Mouse (Mus musculus): ENCODE data around the gene BC004004. TPM values are rescaled to one million over a fixed set of nuclear protein-coding genes. Genes with fewer than 3 reads are reported as not detected.

BC004004 gene
- total and polyA plus RNA-seq, 3 experiments = 81.8 to 86.3 TPM; not detected in 1

- TF ChIP-seq MXI1 (IDR thresholded peaks at IDR 0.05; ENCODE audit: low read depth, low read length) = no peak
- Histone ChIP-seq H3K9ac (ENCODE audit: control insufficient read depth, low read depth, low read length, poor library complexity, severe bottlenecking) (no peak overlapping the region), H3K4me3 (ENCODE audit: control insufficient read depth in 1 of 2, insufficient read depth in 1 of 2, low read depth in 2 of 2, low read length in 2 of 2) (no peak overlapping the region), H3K27me3 (ENCODE audit: control insufficient read depth in 1 of 2, insufficient read depth in 2 of 2, low read length in 2 of 2) (no peaks in the 10 kb centered on the region), H3K79me2 (ENCODE audit: control insufficient read depth, insufficient read depth, low read length, poor library complexity) (peaks cover 19% of the 10 kb centered on the region), H3K27ac (ENCODE audit: control insufficient read depth, low read depth, low read length) (no peak overlapping the region), H3K9me3 (replicated peaks; ENCODE audit: insufficient read depth, low read length) (no peaks in the 10 kb centered on the region), H3K36me3 (ENCODE audit: control insufficient read depth in 1 of 2, insufficient read depth in 2 of 2, low read length in 2 of 2) (peaks cover 0 to 9% of the 10 kb centered on the region in 2 experiments; a peak in 2 of 4 replicates), H3K4me1 (ENCODE audit: control insufficient read depth in 1 of 2, insufficient read depth in 2 of 2, low read length in 2 of 2) (peaks cover 2 to 22% of the 10 kb centered on the region in 2 experiments; a peak in 3 of 4 replicates)
- DNase-seq (ENCODE audit: low read depth, low spot score) = no peak
Measured at GRCm38 (mm10) chr17:29345272-29345671, 76.7 kb downstream of the BC004004 start.

- DNase-seq (ENCODE audit: low read depth, low spot score) = peak; percentile 14
- H3K36me3 ChIP-seq (ENCODE audit: control insufficient read depth in 1 of 2, insufficient read depth in 2 of 2, low read length in 2 of 2) = peaks cover 0 to 9% of the 10 kb centered on the region in 2 experiments; a peak in 2 of 4 replicates
- H3K27ac ChIP-seq (ENCODE audit: control insufficient read depth, low read depth, low read length) = no peak overlapping the region
- H3K9ac ChIP-seq (ENCODE audit: control insufficient read depth, low read depth, low read length, poor library complexity, severe bottlenecking) = peak overlapping the region; percentile 92
- TF ChIP-seq RCOR1 (IDR thresholded peaks at IDR 0.05; ENCODE audit: low read depth, low read length) = 0 out of 2 replicates have a peak, but pooled peaks have one; percentile 7
- TF ChIP-seq MAX (IDR thresholded peaks at IDR 0.05; ENCODE audit: low read length) = no peak
- peak overlapping the region; percentile 85 for H3K4me3 ChIP-seq (ENCODE audit: control insufficient read depth in 1 of 2, insufficient read depth in 1 of 2, low read depth in 2 of 2, low read length in 2 of 2)
- no peaks in the 10 kb centered on the region for H3K27me3 ChIP-seq (ENCODE audit: control insufficient read depth in 1 of 2, insufficient read depth in 2 of 2, low read length in 2 of 2)
- H3K9me3 ChIP-seq (replicated peaks; ENCODE audit: insufficient read depth, low read length) = no peaks in the 10 kb centered on the region
- peaks cover 19% of the 10 kb centered on the region for H3K79me2 ChIP-seq (ENCODE audit: control insufficient read depth, insufficient read depth, low read length, poor library complexity)
- H3K4me1 ChIP-seq (ENCODE audit: control insufficient read depth in 1 of 2, insufficient read depth in 2 of 2, low read length in 2 of 2) = peaks cover 2 to 22% of the 10 kb centered on the region in 2 experiments; a peak in 3 of 4 replicates
Measured at GRCm38 (mm10) chr17:29346496-29347125, 78.0 kb downstream of the BC004004 start.

- H3K4me3 ChIP-seq (ENCODE audit: control insufficient read depth in 1 of 2, insufficient read depth in 1 of 2, low read depth in 2 of 2, low read length in 2 of 2) = peak overlapping the region; percentile 85
- TF ChIP-seq RAD21 (IDR thresholded peaks at IDR 0.05; ENCODE audit: low read depth, low read length) (no peak), CTCF (IDR thresholded peaks at IDR 0.05 in 2 of 3, conservative IDR thresholded peaks at IDR 0.05 in 1 of 3; ENCODE audit: control insufficient read depth in 1 of 3, insufficient read depth in 1 of 3, low read depth in 2 of 3, low read length in 3 of 3, poor library complexity in 1 of 3, severe bottlenecking in 1 of 3) (no peak), MAX (IDR thresholded peaks at IDR 0.05; ENCODE audit: low read length) (no peak), POLR2AphosphoS5 (IDR thresholded peaks at IDR 0.05; ENCODE audit: borderline replicate concordance, low read depth, low read length) (no peak), SMC3 (IDR thresholded peaks at IDR 0.05; ENCODE audit: low read depth, low read length) (no peak), USF1 (IDR thresholded peaks at IDR 0.05; ENCODE audit: low read depth, low read length) (peak; percentile 15; the same call in 1 of the 2 replicates)
- no peaks in the 10 kb centered on the region for H3K27me3 ChIP-seq (ENCODE audit: control insufficient read depth in 1 of 2, insufficient read depth in 2 of 2, low read length in 2 of 2)
- peak; percentile 59 for DNase-seq (ENCODE audit: low read depth, low spot score)
- peak overlapping the region; percentile 92 for H3K9ac ChIP-seq (ENCODE audit: control insufficient read depth, low read depth, low read length, poor library complexity, severe bottlenecking)
- H3K9me3 ChIP-seq (replicated peaks; ENCODE audit: insufficient read depth, low read length) = no peaks in the 10 kb centered on the region
- H3K36me3 ChIP-seq (ENCODE audit: control insufficient read depth in 1 of 2, insufficient read depth in 2 of 2, low read length in 2 of 2) = peaks cover 0 to 9% of the 10 kb centered on the region in 2 experiments; a peak in 2 of 4 replicates
- H3K79me2 ChIP-seq (ENCODE audit: control insufficient read depth, insufficient read depth, low read length, poor library complexity) = peaks cover 19% of the 10 kb centered on the region
- H3K27ac ChIP-seq (ENCODE audit: control insufficient read depth, low read depth, low read length) = peak overlapping the region; percentile 24
- H3K4me1 ChIP-seq (ENCODE audit: control insufficient read depth in 1 of 2, insufficient read depth in 2 of 2, low read length in 2 of 2) = peaks cover 2 to 22% of the 10 kb centered on the region in 2 experiments; a peak in 3 of 4 replicates
Measured at GRCm38 (mm10) chr17:29347126-29347644, 78.6 kb downstream of the BC004004 start.

Data from MEL (cell line).